Mouse (Mus musculus) central nervous system, embryonic 18 days (tissue): ENCODE results near the gene Daam1. TPM values are rescaled to one million over a fixed set of nuclear protein-coding genes. Genes with fewer than 3 reads are reported as not detected.

Experiments used
- polyA plus RNA-seq: library from polyadenylated mRNA; depleted of rRNA; stranded (reverse); fragments of >200 nt; gene quantifications from 2 replicates; pipeline ENCODE4 v1.2.3, GENCODE M21; 2012; rRNA removed

Gene Daam1
- polyA plus RNA-seq, result 49.9 and 53.9 TPM in 2 replicates

DNA sequence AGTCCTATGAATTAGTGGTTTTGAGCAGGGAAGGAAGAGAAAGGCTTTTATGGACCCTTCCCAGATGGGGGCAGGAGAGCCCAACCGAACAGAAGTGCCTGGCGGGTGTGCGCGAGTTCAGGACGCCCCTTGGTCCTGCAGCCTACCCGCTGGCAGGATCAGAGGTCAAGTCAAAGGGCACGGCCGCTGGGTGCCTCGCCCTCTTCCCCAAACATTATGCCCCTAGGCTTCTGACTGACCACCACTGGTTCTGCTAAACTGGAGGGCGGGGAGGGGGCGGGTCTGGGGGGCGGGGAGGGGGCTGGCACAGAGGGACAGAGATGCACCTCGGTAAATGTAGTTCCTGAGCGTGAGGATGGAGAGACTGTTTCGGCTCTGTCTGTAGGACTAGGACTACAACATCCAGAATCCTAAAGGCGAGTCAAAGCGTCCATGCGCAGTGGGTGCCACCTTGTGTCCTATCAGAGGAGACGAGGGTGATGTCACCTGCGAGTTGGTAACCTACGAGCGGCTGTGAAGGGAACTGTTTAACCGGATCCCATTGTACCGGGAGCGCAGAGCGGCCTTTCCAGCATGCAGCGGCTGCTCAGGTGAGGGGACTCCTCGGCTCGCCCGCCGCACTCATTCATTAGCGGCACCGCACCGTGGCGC lies at the start of gene Daam1:
Daam1 (plus strand) TSS at position 472 of the 651 bp plus-strand sequence.

Other genes with a start within 250 kb of the Daam1 start
- 12.6 and 14.0 TPM in 2 replicates for gene Gpr135, start 240.0 kb downstream of the Daam1 start, polyA plus RNA-seq